Mouse (Mus musculus) heart, adult 2 months (tissue): ENCODE results near the gene Wbp1l.

ENCODE experiments used
- CTCF ChIP-seq: fragments of 200-600 bp; IDR thresholded peaks from 2 replicates; pipeline ENCODE4 v1.8.1; 2022; ENCODE audit warnings: antibody characterized with exemption, mild to moderate bottlenecking, moderate library complexity
- EP300 ChIP-seq: fragments of 200-500 bp; IDR thresholded peaks from 2 replicates; pipeline ENCODE4 v1.6.1; 2011; ENCODE audit warnings: low read depth, low read length, control low read depth; ENCODE audit not compliant: insufficient read depth
- POLR2A ChIP-seq: fragments of 200-500 bp; IDR thresholded peaks from 2 replicates; pipeline ENCODE4 v1.6.1; 2011; ENCODE audit warnings: mild to moderate bottlenecking, low read depth, low read length, control low read depth; ENCODE audit not compliant: insufficient read depth

- TF ChIP-seq POLR2A (no peak), CTCF (no peak), EP300 (no peak)
Observed at GRCm38 (mm10) chr19:46662214-46662613, 63.3 kb downstream of the Wbp1l start.
